Mouse (Mus musculus): ENCODE data around the gene St13. TPM values are rescaled to one million over a fixed set of nuclear protein-coding genes. Genes with fewer than 3 reads are reported as not detected.

Gene St13
- total and polyA plus RNA-seq, 3 experiments, result 192 to 646 (median 208) TPM

GRCm38 (mm10) chr15:81324979-81325378 lies 74.9 kb downstream of the St13 start:
- Histone ChIP-seq H3K4me1 (ENCODE audit: control insufficient read depth in 1 of 2, insufficient read depth in 2 of 2) (no peaks in the 10 kb centered on the region), H3K27me3 (replicated peaks) (no peaks in the 10 kb centered on the region), H3K36me3 (replicated peaks in 1 of 2; ENCODE audit: control insufficient read depth in 1 of 2, insufficient read depth in 1 of 2, low read length in 1 of 2) (peaks cover 42 to 90% of the 10 kb centered on the region in 2 experiments), H3K9me3 (replicated peaks; ENCODE audit: low read length) (no peaks in the 10 kb centered on the region), H3K79me2 (replicated peaks; ENCODE audit: control insufficient read depth, extremely low read depth, insufficient read depth, poor library complexity, severe bottlenecking) (no peaks in the 10 kb centered on the region), H3K4me3 (replicated peaks in 1 of 3; ENCODE audit: low read depth in 2 of 3, low read length in 2 of 3, poor library complexity in 1 of 3) (no peak overlapping the region), H3K4me2 (ENCODE audit: insufficient read depth, low read depth, poor library complexity, severe bottlenecking) (no peak overlapping the region), H3K27ac (ENCODE audit: insufficient read depth, low read depth) (no peak overlapping the region), H3K9ac (ENCODE audit: insufficient read depth, low read depth) (no peak overlapping the region)
- in situ Hi-C loops (cut with MboI; ENCODE audit: low pct_ligation_motif_present, low pct_unique_long_range_greater_than_20kb, low sequenced_read_pairs), result loop anchor here (25.0 kb wide), 1 partner anchor 263 kb away; no protein-coding TSS in a partner anchor
- TF ChIP-seq SIN3A (IDR thresholded peaks at IDR 0.05; ENCODE audit: low read length) (no peak), RCOR1 (conservative IDR thresholded peaks at IDR 0.05; ENCODE audit: low read depth, low read length) (no peak), POLR2A (IDR thresholded peaks at IDR 0.05; ENCODE audit: low read depth, low read length) (no peak), CHD2 (IDR thresholded peaks at IDR 0.05; ENCODE audit: low read length) (no peak), PAX5 (IDR thresholded peaks at IDR 0.05; ENCODE audit: low read length) (no peak), EP300 (IDR thresholded peaks at IDR 0.05; ENCODE audit: low read length) (no peak), UBTF (IDR thresholded peaks at IDR 0.05; ENCODE audit: low read depth, low read length) (no peak)
- dilution Hi-C loops (cut with MboI; ENCODE audit: extremely low pct_ligation_motif_present, extremely low pct_unique_long_range_greater_than_20kb, low sequenced_read_pairs), result no loop called here
- no peak for DNase-seq (ENCODE audit: extremely low read depth)

GRCm38 (mm10) chr15:81320137-81320536 lies 79.7 kb downstream of the St13 start:
- Histone ChIP-seq H3K4me3 (replicated peaks in 1 of 3; ENCODE audit: low read depth in 2 of 3, low read length in 2 of 3, poor library complexity in 1 of 3) (no peak overlapping the region), H3K27ac (ENCODE audit: insufficient read depth, low read depth) (no peak overlapping the region), H3K79me2 (replicated peaks; ENCODE audit: control insufficient read depth, extremely low read depth, insufficient read depth, poor library complexity, severe bottlenecking) (no peaks in the 10 kb centered on the region), H3K9ac (ENCODE audit: insufficient read depth, low read depth) (no peak overlapping the region), H3K36me3 (replicated peaks in 1 of 2; ENCODE audit: control insufficient read depth in 1 of 2, insufficient read depth in 1 of 2, low read length in 1 of 2) (peaks cover 29 to 88% of the 10 kb centered on the region in 2 experiments), H3K27me3 (replicated peaks) (no peaks in the 10 kb centered on the region), H3K4me1 (ENCODE audit: control insufficient read depth in 1 of 2, insufficient read depth in 2 of 2) (no peaks in the 10 kb centered on the region), H3K4me2 (ENCODE audit: insufficient read depth, low read depth, poor library complexity, severe bottlenecking) (no peak overlapping the region), H3K9me3 (replicated peaks; ENCODE audit: low read length) (peaks cover 7% of the 10 kb centered on the region)
- dilution Hi-C loops (cut with MboI; ENCODE audit: extremely low pct_ligation_motif_present, extremely low pct_unique_long_range_greater_than_20kb, low sequenced_read_pairs) (no loop called here), in situ Hi-C loops (cut with MboI; ENCODE audit: low pct_ligation_motif_present, low pct_unique_long_range_greater_than_20kb, low sequenced_read_pairs) (loop anchor here (25.0 kb wide), 1 partner anchor 258 kb away; no protein-coding TSS in a partner anchor)
- DNase-seq (ENCODE audit: extremely low read depth), result no peak
- TF ChIP-seq RCOR1 (conservative IDR thresholded peaks at IDR 0.05; ENCODE audit: low read depth, low read length) (no peak), GABPA (IDR thresholded peaks at IDR 0.05; ENCODE audit: insufficient replicate concordance, low read depth, low read length) (no peak), PAX5 (IDR thresholded peaks at IDR 0.05; ENCODE audit: low read length) (no peak), EP300 (IDR thresholded peaks at IDR 0.05; ENCODE audit: low read length) (no peak), ZKSCAN1 (IDR thresholded peaks at IDR 0.05; ENCODE audit: borderline replicate concordance, low read depth, low read length) (no peak), NELFE (IDR thresholded peaks at IDR 0.05; ENCODE audit: low read depth, low read length) (no peak), RAD21 (IDR thresholded peaks at IDR 0.05; ENCODE audit: low read depth, low read length) (no peak), CTCF (conservative IDR thresholded peaks at IDR 0.05 in 1 of 2, IDR thresholded peaks at IDR 0.05 in 1 of 2; ENCODE audit: low read depth in 2 of 2, low read length in 2 of 2) (no peak), USF2 (conservative IDR thresholded peaks at IDR 0.05; ENCODE audit: low read depth, low read length) (no peak), TBP (conservative IDR thresholded peaks at IDR 0.05; ENCODE audit: low read depth, low read length) (no peak), BHLHE40 (IDR thresholded peaks at IDR 0.05; ENCODE audit: low read depth, low read length) (no peak), MXI1 (IDR thresholded peaks at IDR 0.05; ENCODE audit: low read depth, low read length) (no peak), ZC3H11A (IDR thresholded peaks at IDR 0.05; ENCODE audit: low read depth, low read length) (no peak), UBTF (IDR thresholded peaks at IDR 0.05; ENCODE audit: low read depth, low read length) (no peak), MAX (IDR thresholded peaks at IDR 0.05; ENCODE audit: low read length) (no peak), HCFC1 (IDR thresholded peaks at IDR 0.05; ENCODE audit: low read depth, low read length) (no peak)

Measured in CH12.LX (cell line).